Mouse (Mus musculus) thymus, postnatal 4 days (tissue): ENCODE measurements around the gene E2f7.

Source experiments
- DNase-seq: peaks from one replicate; pipeline ENCODE4 v3.0.0; 2021

E2f7 gene

DNA sequence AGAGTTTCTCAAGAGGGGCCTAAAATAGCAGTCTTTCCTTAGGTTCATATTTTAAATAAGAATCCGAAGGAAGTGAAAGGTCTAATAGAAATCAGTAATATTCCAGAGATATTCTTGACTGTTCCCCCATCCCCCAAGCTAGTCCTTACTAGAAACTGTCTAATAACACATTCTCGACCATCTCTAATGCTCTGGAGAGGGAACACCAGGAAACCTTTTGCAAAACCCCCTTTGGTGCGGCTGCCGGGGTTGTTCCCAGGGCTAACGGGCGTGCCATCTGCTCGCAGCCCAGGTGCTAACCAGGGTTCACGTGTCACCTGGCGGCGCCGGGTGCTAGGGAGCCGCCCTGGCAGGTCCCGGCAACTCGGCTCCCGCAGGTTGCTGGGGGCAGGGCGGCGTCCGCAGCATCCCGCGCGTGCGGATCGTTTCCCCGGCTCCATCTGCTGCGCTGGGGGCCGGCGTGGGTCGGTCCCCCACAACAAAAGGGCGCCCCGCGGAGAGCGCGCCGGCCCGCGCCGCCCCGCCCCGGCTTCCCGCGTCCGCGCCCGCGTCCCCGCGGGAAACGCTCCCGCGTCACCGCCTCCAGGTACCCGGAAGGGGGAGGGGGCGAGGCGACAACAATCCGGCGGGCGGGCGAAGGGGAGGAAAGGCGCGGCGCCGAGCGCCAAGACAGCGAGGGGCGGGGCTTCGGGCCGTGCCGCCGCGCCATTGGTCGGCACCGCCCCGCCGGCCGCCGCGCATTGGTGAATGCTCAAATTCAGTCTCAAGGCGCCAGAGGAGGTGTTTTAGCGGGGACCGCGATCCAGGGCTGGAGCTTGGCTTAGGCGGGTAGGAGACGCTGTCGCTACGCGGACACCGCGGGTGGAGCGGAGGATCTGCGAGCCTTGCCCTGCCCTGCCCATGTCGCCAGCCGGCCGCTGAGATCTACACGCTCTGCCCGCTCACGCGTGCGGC lies at the start of gene E2f7:
TSS of gene E2f7 (plus strand) at position 754 of the 954 bp plus-strand sequence.
- DNase-seq: peak; percentile 97

DNA sequence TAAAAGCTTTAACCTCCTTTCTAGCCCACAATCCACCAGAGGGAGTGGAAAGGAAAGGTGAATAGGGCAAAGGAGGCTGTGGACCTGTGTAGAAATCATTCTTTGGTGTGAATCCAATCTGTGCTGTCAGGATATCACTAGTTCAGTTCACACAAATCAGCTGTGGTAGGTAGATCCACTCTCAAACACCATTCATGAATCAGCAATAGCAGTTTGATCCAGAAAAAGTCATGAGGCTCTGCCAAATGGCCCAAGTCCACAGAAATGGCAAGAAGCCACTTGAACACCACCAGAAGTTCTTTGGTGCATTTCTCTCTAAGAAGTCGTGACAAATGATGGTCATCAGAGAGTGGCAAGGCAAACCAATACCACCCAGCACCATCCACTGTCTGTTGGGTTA lies 44.0 kb upstream of the E2f7 start:
- no peak for DNase-seq

DNA sequence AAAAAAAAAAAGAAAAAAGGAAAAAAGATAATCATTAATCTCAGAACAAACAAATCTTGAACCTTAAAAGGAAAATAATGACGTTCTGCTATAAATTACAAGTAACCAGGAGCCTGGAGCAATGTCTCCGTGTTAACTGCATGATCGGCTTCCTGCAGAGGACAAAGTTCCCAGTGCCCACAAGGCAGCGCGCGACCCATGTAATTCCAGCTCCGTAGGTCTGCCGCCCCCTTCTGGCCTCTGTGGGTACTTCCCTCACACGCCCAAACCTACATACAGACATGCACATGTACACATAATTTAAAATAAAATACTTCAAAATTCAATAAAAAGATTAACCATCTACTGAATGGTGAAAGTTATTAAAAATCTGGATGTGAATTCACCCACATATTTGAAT lies 39.6 kb upstream of the E2f7 start:
- DNase-seq: peak; percentile 40

DNA sequence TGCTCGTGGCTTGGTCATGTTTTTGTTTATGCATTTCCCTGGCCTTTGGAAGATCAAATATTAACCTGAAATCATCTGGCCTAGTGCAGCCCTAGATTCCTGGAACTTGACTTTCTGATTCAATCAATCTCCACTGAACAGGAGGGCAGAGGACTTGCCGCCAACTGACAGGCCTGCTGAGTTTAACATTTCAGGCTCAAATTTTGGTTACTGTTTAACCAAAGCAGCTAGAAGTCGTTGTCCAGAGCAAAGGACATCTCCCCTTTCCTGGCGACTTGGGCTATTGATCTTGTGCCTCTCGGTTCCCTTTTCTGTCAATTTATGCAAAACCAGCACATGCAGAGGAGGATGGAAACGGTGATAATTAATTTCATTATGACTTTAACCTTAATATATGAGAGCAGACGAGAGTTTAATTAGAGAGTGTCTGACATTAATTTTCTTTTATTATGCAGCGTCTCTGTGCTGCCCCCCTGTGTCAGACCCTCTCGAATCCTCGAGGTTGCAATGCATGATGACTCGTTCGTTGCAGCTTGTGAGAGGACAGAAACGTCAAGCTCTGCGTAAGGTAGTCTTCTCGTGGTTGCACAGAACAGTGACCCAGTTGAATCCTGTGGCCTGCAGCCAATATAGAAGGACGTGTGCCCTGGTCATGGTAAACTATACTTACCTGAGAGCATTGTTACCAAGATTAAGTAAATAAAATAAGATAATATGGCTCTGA lies 37.7 kb upstream of the E2f7 start:
- no peak for DNase-seq

DNA sequence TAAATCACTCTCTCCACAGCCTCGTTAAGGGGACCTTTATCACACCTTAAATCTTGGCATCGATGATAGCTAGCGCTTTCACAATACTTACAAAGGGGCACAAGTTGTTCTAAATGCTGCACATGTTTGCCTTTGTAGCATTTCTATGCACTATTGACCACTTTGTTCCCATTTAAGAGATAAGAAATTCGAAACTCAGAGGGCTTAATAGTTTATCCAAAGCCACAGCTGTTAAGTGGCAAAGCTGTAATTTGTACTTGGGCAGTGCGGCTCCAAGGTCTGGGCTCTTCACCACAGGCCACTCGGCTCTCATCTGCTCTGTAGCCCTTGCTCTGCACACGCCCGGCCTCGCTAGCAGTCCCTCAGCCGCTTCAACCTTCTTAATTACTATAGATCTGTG lies 28.4 kb upstream of the E2f7 start:
- DNase-seq: no peak

DNA sequence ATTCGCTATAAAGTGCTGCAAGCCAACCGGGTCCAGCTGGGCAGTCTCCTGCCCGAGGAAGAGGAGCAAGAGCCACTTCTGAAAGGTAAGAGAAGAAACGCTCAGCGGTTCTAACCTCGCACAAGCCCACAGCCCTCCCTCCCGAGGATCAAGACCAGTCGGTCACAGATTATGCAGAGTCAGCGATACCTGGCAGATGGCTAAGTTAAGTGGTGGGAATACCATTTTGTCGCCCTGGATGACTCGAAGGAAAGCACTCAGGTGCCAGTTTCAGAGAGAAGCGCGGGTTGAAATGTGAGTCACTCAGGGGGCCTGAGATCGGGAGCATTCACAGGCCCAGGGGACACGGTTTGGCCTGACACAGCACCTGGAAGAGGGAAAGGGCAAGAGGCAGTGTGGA lies 18.8 kb upstream of the E2f7 start:
- no peak for DNase-seq

DNA sequence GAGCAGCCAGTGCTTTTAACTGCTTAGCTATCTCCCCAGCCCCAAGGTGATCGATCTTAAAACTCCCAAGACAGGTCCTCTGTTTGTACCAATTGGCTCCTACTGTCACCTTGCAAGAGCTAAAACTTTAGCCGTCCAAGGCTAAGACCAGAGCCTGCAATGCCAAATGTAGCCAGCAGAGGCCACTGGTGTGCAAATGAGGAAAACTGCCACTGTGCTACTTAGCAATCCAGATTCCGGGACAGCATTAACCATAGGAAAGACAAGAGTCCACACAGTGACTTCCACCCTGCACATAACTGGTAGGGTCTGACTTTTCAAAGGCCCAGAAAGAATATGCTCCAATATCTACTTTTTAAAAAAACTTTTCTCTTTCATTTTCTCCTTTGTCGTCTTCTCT lies 17.4 kb upstream of the E2f7 start:
- DNase-seq: peak; percentile 69

DNA sequence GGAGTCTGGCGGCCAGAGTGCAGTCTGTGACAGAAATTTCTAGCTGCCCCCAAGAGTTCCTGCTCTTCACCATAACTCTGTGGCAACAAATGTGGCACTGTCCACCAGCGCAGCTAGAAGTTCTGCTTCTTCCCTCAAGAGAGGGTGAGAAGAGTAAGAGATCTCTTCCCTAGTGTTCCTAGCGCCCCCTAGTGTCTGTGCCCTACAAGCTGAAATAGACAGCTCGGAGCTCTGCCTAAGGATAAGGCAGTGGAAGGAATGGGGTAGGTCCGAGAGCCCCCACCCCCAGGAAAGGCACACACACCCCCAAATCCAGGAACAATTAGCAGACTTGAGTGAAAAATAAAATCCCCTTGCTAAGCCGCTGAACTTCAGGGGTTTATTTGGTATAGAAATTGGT lies 11.9 kb upstream of the E2f7 start:
- peak; percentile 84 for DNase-seq

DNA sequence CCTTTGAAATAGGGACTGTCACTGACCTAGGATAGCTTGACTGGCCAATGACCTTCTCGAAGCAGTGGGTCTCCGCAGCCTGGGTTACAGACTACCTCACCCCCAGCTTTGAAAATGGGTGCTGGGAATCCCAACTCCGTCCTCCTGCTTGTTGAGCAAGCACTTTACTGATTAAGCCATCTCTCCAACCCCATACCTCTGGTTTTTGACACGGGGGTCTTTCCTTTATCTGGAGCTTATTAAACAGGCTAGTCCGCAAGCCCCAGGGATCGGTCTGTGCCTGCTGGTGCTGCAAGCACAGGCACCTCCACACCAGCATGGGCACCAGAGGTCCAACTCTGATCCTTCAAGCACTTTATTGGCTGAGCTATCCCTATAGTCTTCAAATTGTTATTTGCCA lies 1.5 kb upstream of the E2f7 start:
- DNase-seq: no peak

DNA sequence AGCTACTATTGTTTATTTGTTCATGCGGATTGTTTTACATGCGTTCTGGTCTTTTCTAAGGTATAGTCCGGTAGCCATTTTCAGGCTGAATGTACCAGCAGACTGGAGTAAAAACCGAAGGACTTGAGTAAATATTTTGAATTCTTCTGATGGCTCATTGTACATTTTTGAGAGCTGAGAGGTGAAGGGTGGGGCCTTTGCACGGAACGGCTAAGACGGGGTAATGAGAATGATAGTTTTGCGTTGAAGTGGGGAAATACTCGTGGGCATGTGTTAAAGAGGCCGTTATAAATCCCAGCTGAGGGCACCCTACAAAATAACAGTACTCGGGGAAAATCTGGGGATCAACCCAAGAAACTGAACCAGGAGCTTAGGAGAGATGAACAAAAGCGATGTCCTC lies 1.1 kb upstream of the E2f7 start:
- no peak for DNase-seq

DNA sequence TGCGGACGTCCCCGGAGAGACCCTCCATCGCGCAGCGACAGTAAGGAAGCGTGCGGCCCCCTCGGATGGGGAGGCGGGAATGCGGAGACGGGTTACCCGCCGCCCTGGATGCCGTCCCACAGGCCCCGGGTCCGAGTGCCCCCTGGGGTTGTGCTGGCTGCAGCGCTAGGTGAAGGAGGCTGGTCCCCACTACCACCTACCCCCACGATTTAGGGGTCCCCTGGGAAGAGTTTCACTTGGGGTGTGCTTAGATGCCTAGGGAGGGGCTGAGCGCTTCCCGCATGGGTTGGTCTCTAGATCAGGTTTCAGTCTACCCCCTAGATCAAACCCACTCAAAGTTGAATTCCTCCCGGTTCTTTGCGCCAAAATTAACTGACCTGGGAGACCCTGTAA lies 397 bp downstream of the E2f7 start:
- no peak for DNase-seq

DNA sequence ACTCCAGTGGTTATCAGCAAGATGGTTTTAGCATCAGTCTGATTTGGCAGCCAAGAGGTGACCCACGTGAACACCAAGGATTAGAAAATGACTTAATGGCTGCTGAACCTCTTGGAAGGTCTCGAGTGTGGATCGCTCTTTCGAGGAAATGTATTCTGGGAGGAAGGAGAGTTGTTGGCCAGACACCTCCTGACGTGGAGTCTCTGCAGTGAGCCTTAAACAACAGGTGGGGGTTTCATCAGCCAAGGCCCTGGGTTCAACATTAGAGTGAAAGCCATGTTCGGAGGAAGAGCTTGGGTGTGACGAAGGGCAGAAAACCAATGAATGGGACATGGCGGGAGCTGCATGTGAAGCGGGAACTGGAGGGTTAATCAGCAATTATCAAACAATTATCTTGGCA lies 3.8 kb downstream of the E2f7 start:
- DNase-seq: no peak

DNA sequence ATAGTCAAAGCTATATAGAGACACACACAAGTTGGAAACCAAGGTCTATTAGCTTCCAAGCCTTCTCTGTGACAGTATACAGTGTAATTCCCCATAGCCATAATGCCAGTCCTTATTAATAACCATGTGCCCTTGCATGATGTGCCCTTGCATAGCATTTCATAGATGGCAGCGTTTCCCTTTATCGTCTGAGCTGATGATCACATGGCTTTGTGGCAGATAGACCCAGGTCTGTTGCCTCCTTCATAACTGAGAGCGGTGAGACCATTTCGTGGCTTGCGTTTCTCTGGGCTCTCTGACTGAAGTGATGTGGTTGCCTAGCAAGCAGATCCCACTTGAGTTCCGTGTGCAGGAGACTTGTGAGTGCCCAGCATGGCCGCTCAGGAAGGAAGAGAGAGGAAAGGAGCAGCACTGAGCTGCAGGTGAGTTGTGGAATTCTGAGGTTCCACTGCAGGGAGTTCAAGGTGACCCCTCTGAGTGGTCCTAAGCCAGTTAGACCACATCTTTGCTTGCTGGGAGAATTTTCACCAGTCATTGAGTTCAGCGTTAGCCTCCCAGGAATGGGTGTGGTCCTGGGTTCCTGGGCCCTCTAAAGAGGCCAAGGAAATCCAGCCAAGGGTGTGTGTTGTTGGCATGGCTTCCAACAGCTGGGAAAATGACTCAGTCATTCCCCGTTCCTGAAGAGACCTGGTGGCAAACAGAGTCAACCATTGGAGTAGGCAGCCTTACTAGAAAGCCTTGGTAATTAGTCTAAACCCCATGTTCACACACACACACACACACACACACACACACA lies 4.5 kb downstream of the E2f7 start:
- no peak for DNase-seq

DNA sequence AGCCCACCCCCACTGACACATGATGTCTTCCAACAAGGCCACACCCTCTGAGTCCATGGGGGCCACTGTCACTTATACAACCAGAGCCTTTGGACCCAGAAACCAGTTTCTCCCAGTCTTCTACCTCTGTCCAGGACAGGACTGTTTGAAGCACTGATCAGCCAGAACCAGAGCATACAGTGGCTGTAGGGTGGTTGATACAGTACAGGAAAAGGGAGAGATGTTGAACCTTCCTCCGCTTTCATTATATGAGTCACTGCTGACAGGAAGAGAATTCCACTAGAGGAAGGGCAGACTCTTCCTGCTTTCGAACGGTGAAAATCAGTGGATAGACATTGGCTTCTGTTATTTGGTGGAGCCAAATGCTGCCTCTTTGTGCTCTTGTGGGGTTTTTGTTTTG lies 7.6 kb downstream of the E2f7 start:
- no peak for DNase-seq

DNA sequence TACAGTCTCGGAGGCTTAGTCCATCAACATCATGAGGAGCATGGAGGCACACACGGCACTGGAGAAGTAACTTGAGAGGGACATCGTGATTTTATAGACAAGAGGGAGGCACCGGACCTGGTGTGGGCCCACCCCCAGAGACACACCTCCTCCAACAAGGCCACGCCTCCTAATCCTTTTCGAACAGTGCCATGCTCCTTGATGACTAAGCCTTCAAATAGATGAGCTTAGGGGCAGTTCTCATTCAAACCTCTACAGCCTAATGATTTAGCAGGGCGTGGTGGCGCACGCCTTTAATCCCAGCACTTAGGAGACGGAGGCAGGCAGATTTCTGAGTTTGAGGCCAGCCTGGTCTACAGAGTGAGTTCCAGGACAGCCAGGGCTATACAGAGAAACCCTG lies 10.3 kb downstream of the E2f7 start:
- DNase-seq: no peak

DNA sequence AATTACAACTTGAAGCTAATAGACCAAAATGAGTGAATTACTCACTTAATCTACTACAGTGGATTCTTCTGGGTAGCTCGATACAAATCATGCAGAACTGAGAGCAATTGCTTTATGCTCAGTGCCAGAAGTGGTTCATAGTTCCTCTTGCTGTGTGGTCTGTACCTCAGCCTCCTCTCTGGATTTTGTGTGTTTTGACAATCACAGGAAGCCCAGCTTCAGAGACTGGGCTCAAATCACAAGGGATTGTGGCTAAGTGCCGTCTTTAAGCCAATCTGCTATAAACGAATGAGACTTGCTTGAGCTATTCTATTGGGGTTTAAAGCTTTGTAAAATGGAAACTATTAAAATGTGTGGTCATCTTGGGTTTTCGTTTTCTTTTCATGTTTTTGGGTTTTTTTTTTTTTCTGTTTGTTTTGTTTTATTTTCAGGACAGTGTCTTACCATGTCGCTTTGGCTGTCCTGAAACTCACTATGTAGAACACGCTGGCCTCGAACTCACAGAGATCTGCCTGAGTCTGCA lies 11.1 kb downstream of the E2f7 start:
- DNase-seq: no peak

DNA sequence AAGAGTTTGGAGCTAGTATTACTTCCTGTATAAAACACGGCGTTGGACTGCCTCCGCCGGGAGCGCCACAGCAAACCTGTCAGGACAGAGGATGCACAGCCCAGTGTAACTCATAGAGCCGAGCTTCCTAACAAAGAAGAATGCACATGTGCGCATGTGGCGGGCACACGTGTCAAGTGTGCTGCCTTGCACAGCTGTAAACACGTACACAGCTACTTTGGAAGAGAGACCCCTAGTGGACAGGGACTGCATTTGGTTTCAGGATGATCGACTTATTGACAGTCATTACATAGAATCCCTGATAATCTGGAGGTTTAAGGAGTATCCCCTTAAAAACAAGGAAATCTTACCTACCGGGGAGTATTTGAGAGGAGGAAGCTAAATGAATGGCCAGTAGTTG lies 15.3 kb downstream of the E2f7 start:
- peak; percentile 42 for DNase-seq

DNA sequence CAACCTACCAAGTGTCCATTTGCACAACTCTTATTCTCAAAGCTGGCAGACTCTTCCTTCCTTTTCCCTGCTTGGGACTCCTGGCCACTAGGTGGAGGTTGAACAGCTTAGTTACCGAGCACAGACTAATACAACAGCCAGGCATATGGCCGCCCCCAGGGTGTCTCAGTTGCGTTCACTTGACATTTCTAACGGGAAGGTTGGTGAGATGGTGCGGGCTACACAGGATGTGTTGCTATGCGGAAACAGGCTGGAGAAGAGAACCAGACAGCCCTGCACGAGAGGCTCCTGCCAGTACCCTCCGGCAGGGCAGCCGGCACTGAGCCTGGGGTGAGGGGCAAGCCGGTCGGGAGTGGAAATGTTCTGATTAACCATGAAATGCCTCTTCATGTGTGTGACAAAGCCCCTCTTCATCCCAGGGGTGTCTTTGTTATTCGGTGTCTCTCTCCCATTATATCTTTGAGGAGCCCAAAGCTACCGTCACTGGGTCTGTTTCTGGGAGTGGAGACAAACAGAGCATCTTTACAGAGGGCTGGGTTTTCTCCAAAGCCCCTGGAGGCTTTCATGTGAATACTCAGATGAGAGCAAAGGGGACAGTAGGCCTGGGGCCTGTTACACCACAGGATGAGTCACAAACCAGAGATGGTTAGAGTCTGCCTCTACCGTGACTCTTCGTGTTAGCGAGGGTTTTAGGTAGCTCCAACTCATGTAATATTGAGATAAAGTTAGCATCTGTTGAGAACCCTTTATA lies 17.1 kb downstream of the E2f7 start:
- DNase-seq: no peak

DNA sequence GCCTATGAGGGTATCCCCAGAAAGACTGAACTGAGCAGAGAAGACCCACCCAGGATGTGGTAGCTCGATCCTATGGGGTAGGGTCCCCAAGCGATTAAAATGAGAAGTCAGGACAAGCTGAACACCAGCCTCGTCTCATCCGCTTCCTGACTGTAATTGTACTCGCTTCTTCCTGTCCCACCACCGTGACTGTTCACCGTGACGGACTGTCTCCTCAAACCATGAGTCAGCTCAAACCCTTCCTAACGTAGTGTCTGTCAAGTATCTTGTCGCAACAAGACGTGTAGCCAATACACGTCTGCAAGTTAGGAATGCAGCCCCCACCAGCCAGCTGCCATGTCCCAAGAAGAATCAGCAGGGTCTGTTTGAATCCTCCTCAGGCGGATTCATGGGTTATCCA lies 18.2 kb downstream of the E2f7 start:
- no peak for DNase-seq

DNA sequence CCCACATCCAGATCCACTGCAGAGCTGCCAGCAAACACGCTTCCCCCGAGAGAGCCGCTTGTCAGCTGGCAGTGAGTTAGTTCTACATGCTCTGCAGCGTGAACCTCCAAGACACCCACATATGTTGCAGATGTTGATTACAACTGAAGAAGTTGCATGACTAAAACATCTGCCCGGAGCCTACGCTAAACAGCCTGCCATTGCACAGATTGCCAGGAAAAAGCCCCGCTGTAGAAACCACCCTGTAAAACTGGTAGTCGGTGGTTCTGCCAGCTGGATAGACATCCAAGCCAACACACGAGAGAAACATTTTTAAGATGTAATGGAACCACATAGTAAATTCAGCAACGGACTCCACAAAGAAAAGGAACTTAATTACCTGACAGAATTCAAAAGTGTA lies 24.3 kb downstream of the E2f7 start:
- DNase-seq: no peak

DNA sequence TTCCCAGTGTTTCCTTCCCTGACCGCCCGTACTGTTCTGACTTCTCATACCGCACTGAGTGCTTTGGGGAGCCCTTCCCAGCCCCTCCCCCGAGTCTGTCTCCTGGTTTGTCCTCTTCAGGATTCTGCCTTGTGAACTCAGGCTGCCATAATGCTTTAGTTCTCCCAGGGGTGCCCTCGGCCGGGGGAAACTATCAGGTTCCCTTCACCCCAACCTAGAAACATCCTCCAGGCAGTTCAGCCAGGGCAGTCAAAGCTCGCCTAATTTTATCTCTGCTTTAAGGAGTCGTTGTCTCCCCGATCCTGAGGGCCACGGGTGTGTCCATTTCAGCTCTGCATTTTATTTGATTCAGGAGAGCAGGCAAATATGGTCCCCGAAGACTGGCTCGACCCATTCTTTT lies 28.0 kb downstream of the E2f7 start:
- no peak for DNase-seq

DNA sequence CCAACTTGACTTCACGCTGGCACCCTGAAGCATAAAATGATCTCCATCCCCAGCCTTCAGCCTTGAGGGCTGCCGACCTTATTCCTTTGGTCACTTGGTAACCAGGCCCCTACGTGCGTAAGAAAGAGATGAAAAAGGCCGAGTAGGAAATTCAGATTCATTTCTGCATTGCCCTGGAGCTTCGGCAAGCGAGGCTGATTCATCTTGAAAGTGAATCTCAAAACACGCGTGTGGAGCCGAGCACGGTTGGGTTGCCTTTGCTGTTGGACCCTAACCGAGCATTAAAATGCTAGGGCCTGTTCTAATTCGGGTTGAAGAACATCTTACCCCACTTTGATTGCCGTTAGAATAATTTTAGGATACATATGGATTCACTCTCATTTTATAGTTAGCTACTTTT lies 28.6 kb downstream of the E2f7 start:
- DNase-seq: no peak

DNA sequence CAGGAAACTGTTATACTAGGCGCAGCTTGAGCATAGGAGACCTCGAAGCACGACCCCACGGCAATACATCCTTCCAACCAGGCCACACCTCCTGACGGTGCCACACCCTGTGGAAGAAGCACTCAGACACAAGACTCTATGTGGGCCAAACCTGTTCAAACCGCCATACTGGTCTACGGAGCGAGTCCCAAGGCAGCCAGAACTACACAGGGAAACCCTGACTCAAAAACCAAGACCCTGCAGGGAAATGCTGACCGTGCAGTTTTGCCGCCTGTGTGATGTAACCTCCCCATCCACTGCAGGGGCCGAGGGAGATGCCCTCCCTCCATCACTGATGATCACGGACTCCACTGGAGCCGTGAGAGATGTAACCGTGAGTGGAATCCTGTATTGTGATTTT lies 36.5 kb downstream of the E2f7 start:
- no peak for DNase-seq
